Mouse (Mus musculus): Measurements from ENCODE around the gene Gm12216.

GRCm38 (mm10) chr11:53757612-53758011, 101.4 kb downstream of the Gm12216 start:
- TF ChIP-seq CTCF (IDR thresholded peaks at IDR 0.05; ENCODE audit: extremely low read depth, insufficient read depth, low read length) (no peak), POLR2A (IDR thresholded peaks at IDR 0.05; ENCODE audit: extremely low read depth, insufficient read depth, low read length) (no peak)
